Mouse (Mus musculus) cerebellum, adult 2 months (tissue): Measurements from ENCODE around the gene Hsf4.

ENCODE experiments used
- CTCF ChIP-seq: fragments of 200-500 bp; IDR thresholded peaks from 2 replicates; pipeline ENCODE4 v1.5.1; 2011; ENCODE audit warnings: low read depth, mild to moderate bottlenecking, control low read depth, low read length, moderate library complexity, borderline replicate concordance; ENCODE audit not compliant: insufficient read depth
- POLR2A ChIP-seq: fragments of 200-500 bp; IDR thresholded peaks from 2 replicates; pipeline ENCODE4 v1.6.1; 2011; ENCODE audit warnings: low read length, control low read depth, borderline replicate concordance; ENCODE audit not compliant: insufficient read depth

DNA sequence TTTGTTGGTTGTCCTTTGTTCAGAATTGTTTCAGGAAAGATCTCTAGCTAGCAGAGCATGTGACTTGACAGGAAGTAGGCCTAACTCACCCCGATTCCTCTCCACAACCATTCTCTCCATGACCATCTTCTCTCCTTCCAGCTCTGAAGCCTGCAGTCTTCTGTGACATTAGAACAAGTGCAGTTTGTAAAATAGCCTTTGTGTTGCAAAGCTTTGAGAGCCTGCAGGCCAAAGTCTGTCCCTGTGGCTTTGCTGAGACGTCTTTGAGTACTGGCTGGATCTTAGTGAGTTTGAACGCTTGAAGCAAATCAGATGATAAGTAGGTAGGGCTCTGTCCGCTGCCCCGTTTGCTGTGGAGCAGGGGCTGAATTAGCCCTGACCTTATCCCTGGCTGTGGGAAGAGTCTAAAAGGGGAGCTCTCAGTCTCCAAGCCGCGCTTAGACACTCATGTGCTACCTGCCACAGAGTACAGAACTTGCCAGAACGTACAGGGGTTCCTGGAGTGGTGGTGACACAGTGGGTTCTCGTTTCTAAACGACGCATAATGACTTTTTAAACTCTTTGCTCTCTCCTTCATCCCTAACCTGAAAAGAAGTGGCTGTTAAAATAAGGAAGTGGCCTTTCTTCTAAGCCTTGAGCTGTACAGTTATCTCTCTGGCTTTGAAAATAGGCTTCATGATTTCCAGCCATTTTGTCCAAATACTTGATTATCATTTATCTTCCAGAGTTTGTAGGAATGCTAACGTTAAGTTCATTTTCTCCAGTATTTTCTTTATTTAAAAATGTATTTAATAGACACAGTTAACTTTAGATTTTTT lies 37.9 kb upstream of the Hsf4 start:
- TF ChIP-seq POLR2A (no peak), CTCF (no peak)
